Mouse (Mus musculus) lung, postnatal 0 days (tissue): ENCODE measurements at regions not wholly inside any gene's neighbourhood (a gene's known extent, or its start where the extent isn't known, plus 50 kb on each side); places are given as distances from the start of the nearest gene placed in this dataset.
A peak's percentile ranks its signal among the peaks of the same experiment; 100 is the strongest.

Source experiments
- CTCF ChIP-seq: IDR thresholded peaks from 2 replicates; pipeline ENCODE4 v1.5.1; 2016; ENCODE audit warnings: antibody characterized with exemption, mild to moderate bottlenecking
- EP300 ChIP-seq: IDR thresholded peaks from 2 replicates; pipeline ENCODE4 v1.6.1; 2016; ENCODE audit warnings: antibody characterized with exemption, mild to moderate bottlenecking, control low read depth

DNA sequence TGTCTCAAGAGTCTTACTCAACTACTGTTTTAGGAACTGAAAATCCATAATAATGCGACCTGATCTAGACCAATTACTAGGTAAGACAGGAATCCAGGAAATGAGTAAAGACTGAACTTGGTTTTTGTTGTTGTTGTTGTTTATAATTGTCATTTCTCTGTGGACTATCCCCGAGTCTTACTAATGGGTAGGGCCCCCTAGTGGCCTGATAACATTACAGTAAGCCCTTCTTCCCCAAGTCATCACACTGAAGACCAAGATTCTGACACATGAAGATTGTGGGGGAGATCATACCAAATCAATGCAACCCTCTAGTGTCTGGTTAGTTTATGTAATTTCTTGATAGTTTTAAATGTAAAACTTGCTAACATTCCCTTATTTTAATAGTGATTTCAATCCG is 95.2 kb upstream of the Nek7 start:
- peak; percentile 27; the same call in 1 of the 2 replicates for TF ChIP-seq CTCF
- TF ChIP-seq EP300 = no peak
